ENCODE assay signal across 25 mouse cellular contexts in genomic region chr1:107592644-107593043, GRCm38 (mm10). TPM values are rescaled to one million over a fixed set of nuclear protein-coding genes. Genes with fewer than 3 reads are reported as not detected.
DNase-seq lines count a peak whose midpoint lies in the region; ATAC-seq and TF ChIP-seq lines count a peak whose summit lies in the region.
"Had no signal": no experiment of that assay in that cellular context is flagged by ENCODE, and none has a peak within 500 bp of the region (broad histone marks: within the 10 kb centered on the region; RNA-seq: fewer than 3 reads in every experiment).

No protein-coding gene starts in this region.

- no peak for ATAC-seq in hindbrain, postnatal 0 days
- ATAC-seq: forebrain, embryonic 14.5 days; lung, postnatal 0 days had no signal

- H3K9me3 ChIP-seq in hindbrain, postnatal 0 days (ENCODE audit: low read length) = no peaks in the 10 kb centered on the region
- H3K9me3 ChIP-seq in hindbrain, embryonic 10.5 days = no peaks in the 10 kb centered on the region
- H3K9me3 ChIP-seq: embryonic facial prominence, embryonic 15.5 days; limb, embryonic 10.5 days; liver, embryonic 15.5 days; neural tube, embryonic 15.5 days had no signal

- no peaks in the 10 kb centered on the region; the same call in 1 of the 2 replicates for H3K4me1 ChIP-seq in hindbrain, postnatal 0 days (ENCODE audit: insufficient read depth, low read length)
- peaks cover 4% of the 10 kb centered on the region; the same call in 1 of the 2 replicates for H3K4me1 ChIP-seq in hindbrain, embryonic 10.5 days (replicated peaks)
- H3K4me1 ChIP-seq in cortical plate, adult 2 months (ENCODE audit: control insufficient read depth, insufficient read depth, low read length) = peaks cover 1% of the 10 kb centered on the region; the same call in 1 of the 2 replicates
- H3K4me1 ChIP-seq: embryonic facial prominence, embryonic 15.5 days; limb, embryonic 10.5 days; liver, embryonic 15.5 days; neural tube, embryonic 15.5 days had no signal

- TF ChIP-seq POLR2A in cortical plate, adult 2 months (IDR thresholded peaks at IDR 0.05; ENCODE audit: extremely low read depth, insufficient read depth, low read length) = no peak

- intact Hi-C loops in gastrocnemius, adult 2 months (cut with DNase I) = no loop called here
- intact Hi-C loops in gastrocnemius, postnatal 14 days (cut with DNase I; ENCODE audit: low total_unique reads) = no loop called here

- TF ChIP-seq CTCF in gastrocnemius, adult 2 months (IDR thresholded peaks at IDR 0.05) = no peak
- no peak for TF ChIP-seq CTCF in hindbrain, postnatal 0 days (IDR thresholded peaks at IDR 0.05; ENCODE audit: low read depth)
- no peak for TF ChIP-seq CTCF in cortical plate, adult 2 months (IDR thresholded peaks at IDR 0.05; ENCODE audit: extremely low read depth, insufficient read depth, low read length)

- no peak overlapping the region for H3K27ac ChIP-seq in gastrocnemius, adult 2 months
- H3K27ac ChIP-seq in hindbrain, postnatal 0 days = no peak overlapping the region
- H3K27ac ChIP-seq in hindbrain, embryonic 10.5 days = no peak overlapping the region
- no peak overlapping the region for H3K27ac ChIP-seq in cortical plate, adult 2 months (ENCODE audit: insufficient read depth, low read length)
- H3K27ac ChIP-seq: embryonic facial prominence, embryonic 15.5 days; hindbrain, embryonic 14.5 days; kidney, postnatal 0 days; left cerebral cortex, adult 2 months; limb, embryonic 10.5 days; liver, embryonic 15.5 days; neural tube, embryonic 15.5 days had no signal

- H3K9ac ChIP-seq in hindbrain, postnatal 0 days (replicated peaks; ENCODE audit: low read length) = no peak overlapping the region
- H3K9ac ChIP-seq: embryonic facial prominence, embryonic 15.5 days; hindbrain, embryonic 14.5 days; liver, embryonic 15.5 days; neural tube, embryonic 15.5 days had no signal

- WGBS in hindbrain, postnatal 0 days = 47% methylated on average over 3 of the region's 3 CpGs
- WGBS in hindbrain, embryonic 10.5 days = 79% methylated on average over 3 of the region's 3 CpGs

- H3K36me3 ChIP-seq in hindbrain, postnatal 0 days (ENCODE audit: insufficient read depth, low read length) = no peaks in the 10 kb centered on the region
- H3K36me3 ChIP-seq in hindbrain, embryonic 10.5 days = no peaks in the 10 kb centered on the region
- H3K36me3 ChIP-seq: embryonic facial prominence, embryonic 15.5 days; limb, embryonic 10.5 days; liver, embryonic 15.5 days; neural tube, embryonic 15.5 days had no signal

- no peaks in the 10 kb centered on the region for H3K27me3 ChIP-seq in hindbrain, postnatal 0 days (ENCODE audit: insufficient read depth, low read length)
- H3K27me3 ChIP-seq in hindbrain, embryonic 10.5 days (ENCODE audit: insufficient read depth, poor library complexity, severe bottlenecking) = no peaks in the 10 kb centered on the region
- H3K27me3 ChIP-seq: embryonic facial prominence, embryonic 15.5 days; liver, embryonic 15.5 days; neural tube, embryonic 15.5 days had no signal

- no peak for DNase-seq in gastrocnemius, adult 2 months
- DNase-seq in gastrocnemius, postnatal 14 days = no peak
- peak; percentile 12 for DNase-seq in hindbrain, postnatal 0 days (ENCODE audit: low spot score)
- no peak for DNase-seq in hindbrain, embryonic 10.5 days (ENCODE audit: low spot score)
- DNase-seq in brain, adult 2 months (ENCODE audit: low read depth, low spot score) = peak; percentile 64
- no peak for DNase-seq in thymus, postnatal 4 days
- DNase-seq in B cell, adult 2 months = no peak
- DNase-seq: adrenal gland, postnatal 10 days; gastrocnemius, postnatal 10 days; kidney, adult 2 months; liver; right cerebral cortex, postnatal 14 days; thymus, postnatal 14 days had no signal

- no peak overlapping the region for H3K4me2 ChIP-seq in hindbrain, postnatal 0 days (ENCODE audit: low read depth, low read length)
- H3K4me2 ChIP-seq: embryonic facial prominence, embryonic 15.5 days; hindbrain, embryonic 14.5 days; liver, embryonic 15.5 days; midbrain, embryonic 11.5 days; neural tube, embryonic 15.5 days had no signal

- H3K4me3 ChIP-seq in gastrocnemius, adult 2 months = peak overlapping the region; percentile 23; the same call in 1 of the 2 replicates
- H3K4me3 ChIP-seq in hindbrain, postnatal 0 days (ENCODE audit: low read length) = no peak overlapping the region
- no peak overlapping the region for H3K4me3 ChIP-seq in hindbrain, embryonic 10.5 days
- 0 out of 2 replicates have a peak overlapping the region, but pooled peaks have one; percentile 1 for H3K4me3 ChIP-seq in cortical plate, adult 2 months (ENCODE audit: insufficient read depth, low read length)
- H3K4me3 ChIP-seq: embryonic facial prominence, embryonic 15.5 days; left cerebral cortex, adult 2 months; limb, embryonic 10.5 days; liver, embryonic 15.5 days; neural tube, embryonic 15.5 days had no signal

RNA-seq across cellular contexts. Expression of gene Serpinb8, which starts 2.8 kb away (rescaled TPM):
- total RNA-seq in gastrocnemius, adult 2 months (2021) = 1 to 10 TPM; 1.3 to 2.3 TPM
- total RNA-seq in gastrocnemius, postnatal 14 days (2021) = 1 to 10 TPM; 1.8 to 4.6 TPM
- 0.11 and 0.42 TPM in 2 replicates for total RNA-seq in hindbrain, postnatal 0 days (2014; rRNA removed)
- 0.91 and 1.2 TPM in 2 replicates for polyA plus RNA-seq in hindbrain, postnatal 0 days (2015; fragmentation: Nextera tagmentation; extraction: Ambion mirVana)
- polyA plus RNA-seq in hindbrain, embryonic 10.5 days (2016; fragmentation: Nextera tagmentation; extraction: Ambion mirVana) = 2.0 and 2.8 TPM in 2 replicates
- polyA plus RNA-seq in cortical plate, adult 2 months (2012; rRNA removed) = 6.8 and 8.1 TPM in 2 replicates
- total RNA-seq: megakaryocyte progenitor cell, adult 5-6 weeks had no signal

Comparison
In these comparisons a context has a peak if more than half of its experiments do, and no peak if none do; other contexts are left out.
1. DNase-seq: peak in hindbrain, postnatal 0 days (single experiment) and brain, adult 2 months (single experiment); none in gastrocnemius, adult 2 months (single experiment), gastrocnemius, postnatal 14 days (single experiment), hindbrain, embryonic 10.5 days (single experiment), thymus, postnatal 4 days (single experiment) and B cell, adult 2 months (0 of 2).
2. H3K4me3 ChIP-seq: peak in gastrocnemius, adult 2 months (single experiment) and cortical plate, adult 2 months (single experiment); none in hindbrain, postnatal 0 days (single experiment) and hindbrain, embryonic 10.5 days (single experiment).